Mouse (Mus musculus) urinary bladder, adult 18-20 months (tissue): ENCODE measurements at regions not wholly inside any gene's neighbourhood (a gene's known extent, or its start where the extent isn't known, plus 50 kb on each side); places are given as distances from the start of the nearest gene placed in this dataset.

Experiments used
- DNase-seq, 2 experiments: peaks; one replicate each; pipeline ENCODE4 v3.0.0; 2022; ENCODE audit warnings: low spot score in 2 of 2, mixed read lengths in 2 of 2

GRCm38 (mm10) chr14:14596057-14596809, 105.8 kb upstream of the Slc4a7 start:
- DNase-seq = no peak

GRCm38 (mm10) chr14:14599586-14599985, 102.5 kb upstream of the Slc4a7 start:
- DNase-seq = no peak

GRCm38 (mm10) chr14:14599990-14600389, 102.1 kb upstream of the Slc4a7 start:
- no peak for DNase-seq

GRCm38 (mm10) chr14:14603439-14603838, 98.6 kb upstream of the Slc4a7 start:
- DNase-seq = no peak

GRCm38 (mm10) chr14:14607074-14607473, 95.0 kb upstream of the Slc4a7 start:
- DNase-seq = no peak

- peak in 1 of 2 experiments; percentile 12 for DNase-seq
Measured at GRCm38 (mm10) chr14:14612245-14612644, 89.8 kb upstream of the Slc4a7 start.

GRCm38 (mm10) chr14:14620316-14620715, 81.8 kb upstream of the Slc4a7 start:
- no peak for DNase-seq

- DNase-seq = no peak
Measured at GRCm38 (mm10) chr14:14628673-14629072, 73.4 kb upstream of the Slc4a7 start.

GRCm38 (mm10) chr14:14631750-14632149, 70.3 kb upstream of the Slc4a7 start:
- DNase-seq = no peak

- DNase-seq = no peak
Measured at GRCm38 (mm10) chr14:14632471-14632870, 69.6 kb upstream of the Slc4a7 start.

- peak; percentile 69 to 81 for DNase-seq
Measured at GRCm38 (mm10) chr14:14632951-14633931, 68.8 kb upstream of the Slc4a7 start.

- no peak for DNase-seq
Measured at GRCm38 (mm10) chr14:14634021-14634420, 68.1 kb upstream of the Slc4a7 start.

- no peak for DNase-seq
Measured at GRCm38 (mm10) chr14:14639102-14640015, 62.7 kb upstream of the Slc4a7 start.

- no peak for DNase-seq
Measured at GRCm38 (mm10) chr14:14640023-14640441, 62.0 kb upstream of the Slc4a7 start.

- no peak for DNase-seq
Measured at GRCm38 (mm10) chr14:14640557-14640956, 61.5 kb upstream of the Slc4a7 start.

- DNase-seq = no peak
Measured at GRCm38 (mm10) chr14:14643533-14643932, 58.5 kb upstream of the Slc4a7 start.

- DNase-seq = no peak
Measured at GRCm38 (mm10) chr14:14645084-14645483, 57.0 kb upstream of the Slc4a7 start.
